Mouse (Mus musculus): ENCODE results near the gene Ehmt1. TPM values are rescaled to one million over a fixed set of nuclear protein-coding genes. Genes with fewer than 3 reads are reported as not detected.

Ehmt1 gene
- polyA plus RNA-seq, 1 experiment from 2014 or later: 85.4 TPM

DNA sequence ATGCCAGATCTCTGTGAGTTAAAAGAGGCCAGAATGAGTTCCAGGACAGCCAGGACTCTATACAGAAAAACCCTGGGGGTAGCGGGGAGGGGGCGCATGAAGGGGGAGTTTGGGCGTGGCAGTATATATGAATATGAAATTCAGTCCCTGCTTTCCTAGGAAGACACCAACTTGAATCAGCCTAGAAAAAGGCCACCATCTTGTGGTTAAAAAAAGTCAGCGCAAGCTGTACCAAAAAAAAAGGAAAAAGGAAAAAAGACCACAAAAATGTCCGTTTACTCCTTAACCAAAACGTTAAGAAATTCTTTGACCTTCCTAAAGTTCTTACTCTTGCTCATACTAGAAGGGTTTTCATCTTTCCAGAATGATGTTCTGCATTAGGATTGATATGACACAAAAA is 16.4 kb downstream of the Ehmt1 start:
- H3K9me3 ChIP-seq: no peaks in the 10 kb centered on the region
- H3K4me3 ChIP-seq: no peak overlapping the region
- no peak for DNase-seq (ENCODE audit: low spot score)
- no peaks in the 10 kb centered on the region for H3K36me3 ChIP-seq
- H3K4me1 ChIP-seq: peaks cover 19% of the 10 kb centered on the region
- 91% methylated on average over 6 of the region's 6 CpGs for WGBS
- H3K27me3 ChIP-seq (ENCODE audit: insufficient read depth, poor library complexity, severe bottlenecking): no peaks in the 10 kb centered on the region
- no peak overlapping the region for H3K27ac ChIP-seq

DNA sequence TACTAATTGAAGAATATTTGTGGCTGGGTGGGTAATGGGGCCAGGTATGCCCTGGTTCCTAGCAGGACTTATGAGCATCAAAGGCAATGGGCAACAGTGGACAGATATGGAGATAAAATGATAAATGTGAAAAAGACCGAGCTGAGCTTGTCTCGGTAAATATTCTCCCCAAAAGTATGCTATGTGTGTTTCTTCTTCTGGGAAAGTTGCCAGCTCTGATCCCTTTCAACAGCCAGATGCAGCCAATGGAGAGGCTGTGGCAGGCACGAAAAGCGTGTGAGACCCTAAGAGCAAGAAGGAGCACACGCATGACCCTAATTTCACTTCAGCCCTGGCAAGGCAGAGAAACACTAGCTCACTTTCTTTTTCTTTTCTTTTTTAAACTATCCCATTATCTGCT is 18.4 kb downstream of the Ehmt1 start:
- Histone ChIP-seq H3K27me3 (ENCODE audit: insufficient read depth, poor library complexity, severe bottlenecking) (no peaks in the 10 kb centered on the region), H3K27ac (no peak overlapping the region), H3K36me3 (no peaks in the 10 kb centered on the region), H3K4me1 (peaks cover 13% of the 10 kb centered on the region), H3K9me3 (no peaks in the 10 kb centered on the region), H3K4me3 (no peak overlapping the region)
- WGBS: 86% methylated on average over 5 of the region's 5 CpGs
- DNase-seq (ENCODE audit: low spot score): no peak

DNA sequence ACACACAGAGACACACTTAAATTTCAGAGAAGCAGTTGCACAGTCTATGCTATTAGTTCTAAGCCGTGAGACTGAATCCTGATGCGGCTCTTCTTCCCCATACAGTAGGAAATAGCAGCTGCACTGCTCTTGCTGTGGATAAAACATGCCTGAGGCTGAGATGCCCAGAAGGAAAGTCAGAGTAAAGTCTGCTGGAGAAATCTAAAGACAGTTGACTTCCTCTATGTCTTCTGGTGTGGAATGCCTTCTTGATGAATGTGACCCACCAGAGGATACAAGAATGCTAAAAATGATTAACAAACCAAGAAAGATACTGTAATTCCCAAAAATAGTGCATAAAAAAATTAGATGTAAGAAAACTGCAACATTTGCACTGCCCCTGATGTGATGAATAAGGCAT is 20.1 kb downstream of the Ehmt1 start:
- Histone ChIP-seq H3K27ac (no peak overlapping the region), H3K27me3 (ENCODE audit: insufficient read depth, poor library complexity, severe bottlenecking) (no peaks in the 10 kb centered on the region), H3K4me1 (peaks cover 9% of the 10 kb centered on the region; the same call in 1 of the 2 replicates), H3K4me3 (no peak overlapping the region), H3K9me3 (no peaks in the 10 kb centered on the region), H3K36me3 (no peaks in the 10 kb centered on the region)
- no peak for DNase-seq (ENCODE audit: low spot score)
- 88% methylated on average over 2 of the region's 2 CpGs for WGBS

DNA sequence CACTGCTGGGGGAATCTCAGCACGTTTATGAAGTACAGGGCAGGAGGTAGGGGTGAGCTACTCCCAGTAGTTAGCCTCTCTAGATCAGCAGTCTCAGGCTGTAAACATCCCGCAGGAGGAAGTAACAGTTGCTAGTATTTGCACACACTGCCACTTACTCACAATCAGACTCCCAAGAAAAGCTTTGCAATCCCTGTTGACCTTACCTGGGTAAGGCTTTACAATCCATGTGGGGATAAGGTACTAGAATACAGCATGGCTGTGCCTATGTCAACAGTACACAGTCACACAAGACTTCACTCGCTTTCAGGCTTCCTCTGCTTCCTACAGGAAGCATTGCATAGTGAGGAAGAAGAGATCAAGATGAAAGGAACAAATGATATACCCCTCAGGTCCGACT is 22.7 kb downstream of the Ehmt1 start:
- peaks cover 8% of the 10 kb centered on the region for H3K4me1 ChIP-seq
- no peak overlapping the region for H3K4me3 ChIP-seq
- no peak overlapping the region for H3K27ac ChIP-seq
- DNase-seq (ENCODE audit: low spot score): no peak
- WGBS: 79% methylated on average over 4 of the region's 4 CpGs
- H3K36me3 ChIP-seq: no peaks in the 10 kb centered on the region
- H3K9me3 ChIP-seq: no peaks in the 10 kb centered on the region
- no peaks in the 10 kb centered on the region for H3K27me3 ChIP-seq (ENCODE audit: insufficient read depth, poor library complexity, severe bottlenecking)

DNA sequence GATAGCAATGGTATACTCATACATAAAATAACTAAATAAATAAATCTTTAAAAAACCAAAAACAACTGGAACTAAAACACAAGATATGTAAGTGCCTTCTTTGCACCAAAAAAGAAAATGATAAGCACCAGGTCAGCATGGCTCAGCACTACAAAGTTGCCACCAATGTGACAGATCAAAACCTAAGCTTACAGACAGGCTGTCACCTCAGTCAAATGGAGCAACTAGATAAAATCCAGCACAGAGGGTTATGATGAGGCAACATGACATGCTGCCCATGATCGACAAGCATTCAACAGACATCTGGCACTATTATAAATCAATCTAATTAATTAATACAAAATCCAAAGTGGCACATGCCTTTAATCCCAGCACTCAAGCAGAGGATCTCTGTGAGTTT is 25.2 kb downstream of the Ehmt1 start:
- DNase-seq (ENCODE audit: low spot score): no peak
- no peaks in the 10 kb centered on the region for H3K9me3 ChIP-seq
- no peak overlapping the region for H3K4me3 ChIP-seq
- 94% methylated on average over 1 of the region's 1 CpGs for WGBS
- H3K36me3 ChIP-seq: peaks cover 4% of the 10 kb centered on the region; the same call in 1 of the 2 replicates
- H3K27me3 ChIP-seq (ENCODE audit: insufficient read depth, poor library complexity, severe bottlenecking): no peaks in the 10 kb centered on the region
- peaks cover 10% of the 10 kb centered on the region for H3K4me1 ChIP-seq
- no peak overlapping the region for H3K27ac ChIP-seq

DNA sequence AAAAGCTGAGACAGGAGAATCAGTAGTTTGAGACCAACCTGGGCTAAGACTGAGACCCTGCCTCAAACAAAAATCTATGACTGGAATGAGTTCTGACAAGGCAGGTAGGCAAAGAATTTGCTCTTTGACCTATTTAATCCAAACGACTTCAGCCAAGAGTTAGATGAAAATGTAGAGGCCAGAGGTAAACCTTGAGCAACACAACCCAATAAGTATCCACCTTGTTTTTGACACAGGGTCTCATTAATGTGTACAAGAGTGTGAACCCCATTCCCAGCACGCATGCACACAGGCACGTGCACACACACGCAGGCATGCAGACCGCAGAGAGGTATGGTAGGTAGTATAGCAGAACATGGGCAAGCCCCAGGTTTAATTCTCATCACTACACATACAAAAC is 27.1 kb downstream of the Ehmt1 start:
- H3K36me3 ChIP-seq: peaks cover 4% of the 10 kb centered on the region; the same call in 1 of the 2 replicates
- peaks cover 10% of the 10 kb centered on the region for H3K4me1 ChIP-seq
- no peak overlapping the region for H3K4me3 ChIP-seq
- no peaks in the 10 kb centered on the region for H3K9me3 ChIP-seq
- H3K27me3 ChIP-seq (ENCODE audit: insufficient read depth, poor library complexity, severe bottlenecking): no peaks in the 10 kb centered on the region
- H3K27ac ChIP-seq: no peak overlapping the region
- WGBS: 90% methylated on average over 5 of the region's 5 CpGs
- DNase-seq (ENCODE audit: low spot score): no peak

DNA sequence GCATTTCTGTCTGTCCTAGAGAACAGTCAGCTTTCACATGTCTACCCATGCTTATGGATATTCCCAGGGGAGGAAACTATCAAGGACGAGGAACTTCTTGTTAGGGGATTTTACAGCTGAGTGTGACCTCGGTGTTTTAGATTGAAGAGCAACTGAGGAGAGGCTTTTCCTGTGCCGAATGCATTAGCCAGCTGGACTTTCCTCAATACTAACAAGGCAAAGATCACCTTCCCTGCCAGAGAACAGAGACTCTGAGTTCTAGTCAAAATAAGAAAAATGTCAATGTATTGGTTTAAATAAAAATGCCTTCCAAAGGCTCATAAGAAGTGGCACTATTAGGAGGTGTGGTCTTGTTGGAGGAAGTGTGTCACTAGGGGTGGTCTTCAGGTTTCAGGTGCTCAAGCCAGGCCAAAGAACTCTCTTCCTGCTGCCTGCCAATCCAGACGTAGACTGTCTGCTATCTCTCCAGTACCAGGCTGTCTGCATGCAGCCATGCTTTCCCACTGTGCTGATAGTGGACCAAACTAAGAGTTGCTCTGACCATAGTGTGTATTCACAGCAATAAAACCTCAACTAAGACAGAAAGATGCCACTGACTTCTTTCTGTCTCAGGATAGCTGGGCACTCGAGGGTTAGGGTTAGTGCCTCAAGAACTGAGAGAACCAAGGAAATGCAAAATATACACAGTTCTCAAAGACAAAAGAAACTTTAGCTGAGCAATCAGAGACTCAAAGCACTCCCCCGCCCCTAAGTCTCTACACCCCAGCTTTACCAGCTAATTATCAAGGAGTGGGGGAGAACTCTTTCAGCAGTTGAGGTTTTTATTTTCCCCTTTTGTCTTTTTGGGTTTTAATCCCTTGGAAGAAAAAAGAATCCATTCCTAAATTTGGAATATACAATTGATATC is 28.6 kb downstream of the Ehmt1 start:
- no peak for DNase-seq (ENCODE audit: low spot score)
- H3K36me3 ChIP-seq: peaks cover 12% of the 10 kb centered on the region
- no peak overlapping the region for H3K27ac ChIP-seq
- WGBS: 67% methylated on average over 6 of the region's 6 CpGs
- H3K4me1 ChIP-seq: peaks cover 10% of the 10 kb centered on the region
- H3K9me3 ChIP-seq: no peaks in the 10 kb centered on the region
- H3K4me3 ChIP-seq: no peak overlapping the region
- H3K27me3 ChIP-seq (ENCODE audit: insufficient read depth, poor library complexity, severe bottlenecking): no peaks in the 10 kb centered on the region

DNA sequence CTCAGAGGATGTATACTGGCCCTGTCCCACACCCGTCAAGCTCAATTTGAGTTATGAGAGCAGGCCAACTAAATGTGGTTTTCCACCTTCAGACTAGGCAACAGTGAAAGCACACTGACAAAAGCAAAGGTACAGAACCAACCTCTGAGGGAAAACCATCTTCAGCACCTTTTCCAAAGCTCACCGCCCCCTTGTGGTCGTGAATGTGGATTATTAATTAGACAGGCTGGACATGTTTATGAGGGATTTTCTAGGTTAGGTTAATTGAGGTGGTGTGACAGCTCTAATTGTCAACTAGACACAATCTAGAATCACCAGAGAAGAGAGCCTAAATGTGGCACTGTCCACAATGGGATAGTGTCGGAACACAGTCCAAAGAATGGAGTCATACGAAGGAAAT is 30.5 kb downstream of the Ehmt1 start:
- Histone ChIP-seq H3K4me1 (peaks cover 10% of the 10 kb centered on the region), H3K36me3 (peaks cover 23% of the 10 kb centered on the region), H3K27me3 (ENCODE audit: insufficient read depth, poor library complexity, severe bottlenecking) (no peaks in the 10 kb centered on the region), H3K9me3 (no peaks in the 10 kb centered on the region), H3K4me3 (no peak overlapping the region), H3K27ac (no peak overlapping the region)
- DNase-seq (ENCODE audit: low spot score): no peak
- WGBS: 84% methylated on average over 5 of the region's 5 CpGs

DNA sequence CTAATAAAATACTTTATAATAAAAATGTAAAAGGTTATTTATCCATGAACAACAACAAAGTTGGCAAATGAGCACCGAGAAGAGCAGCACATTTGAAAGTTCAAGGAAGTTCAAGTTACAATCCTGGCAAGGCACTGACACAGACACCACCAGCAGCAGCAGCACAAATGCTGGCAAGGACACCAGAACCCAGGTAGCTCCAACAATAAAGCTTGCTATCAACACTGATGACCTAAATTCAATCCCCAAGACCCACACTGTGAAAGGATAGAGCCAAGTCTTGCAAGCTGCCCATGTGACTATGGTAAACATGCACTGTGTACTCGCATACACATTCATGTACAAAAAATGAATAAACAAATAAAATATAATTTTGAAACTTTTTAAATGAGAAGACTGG is 38.7 kb downstream of the Ehmt1 start:
- no peaks in the 10 kb centered on the region for H3K4me1 ChIP-seq
- H3K9me3 ChIP-seq: no peaks in the 10 kb centered on the region
- no peak for DNase-seq (ENCODE audit: low spot score)
- 94% methylated on average over 2 of the region's 2 CpGs for WGBS
- H3K36me3 ChIP-seq: peaks cover 59% of the 10 kb centered on the region
- no peaks in the 10 kb centered on the region for H3K27me3 ChIP-seq (ENCODE audit: insufficient read depth, poor library complexity, severe bottlenecking)
- no peak overlapping the region for H3K27ac ChIP-seq
- no peak overlapping the region for H3K4me3 ChIP-seq

DNA sequence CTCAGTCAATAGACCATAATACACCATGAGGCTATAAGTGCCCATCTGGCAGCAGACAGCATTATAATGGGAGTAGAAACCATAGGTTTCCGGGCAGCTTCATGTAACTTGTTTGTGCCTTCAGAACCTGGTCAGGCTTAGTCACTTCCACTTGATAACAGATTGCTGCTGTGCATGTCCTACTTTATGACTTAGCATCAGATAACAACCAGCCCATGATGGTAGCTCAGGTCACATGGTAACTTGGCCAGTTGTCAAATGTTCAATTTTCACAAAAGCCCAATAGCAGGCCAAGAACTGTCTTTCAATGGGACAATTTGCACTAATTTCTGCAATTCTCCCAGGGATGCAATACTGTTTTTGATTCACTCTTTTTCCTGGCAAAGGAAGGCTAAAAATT is 48.5 kb downstream of the Ehmt1 start:
- WGBS: 89% methylated on average over 1 of the region's 1 CpGs
- Histone ChIP-seq H3K4me3 (no peak overlapping the region), H3K9me3 (no peaks in the 10 kb centered on the region), H3K4me1 (no peaks in the 10 kb centered on the region), H3K36me3 (peaks cover 64% of the 10 kb centered on the region), H3K27me3 (ENCODE audit: insufficient read depth, poor library complexity, severe bottlenecking) (no peaks in the 10 kb centered on the region), H3K27ac (no peak overlapping the region)
- DNase-seq (ENCODE audit: low spot score): no peak

DNA sequence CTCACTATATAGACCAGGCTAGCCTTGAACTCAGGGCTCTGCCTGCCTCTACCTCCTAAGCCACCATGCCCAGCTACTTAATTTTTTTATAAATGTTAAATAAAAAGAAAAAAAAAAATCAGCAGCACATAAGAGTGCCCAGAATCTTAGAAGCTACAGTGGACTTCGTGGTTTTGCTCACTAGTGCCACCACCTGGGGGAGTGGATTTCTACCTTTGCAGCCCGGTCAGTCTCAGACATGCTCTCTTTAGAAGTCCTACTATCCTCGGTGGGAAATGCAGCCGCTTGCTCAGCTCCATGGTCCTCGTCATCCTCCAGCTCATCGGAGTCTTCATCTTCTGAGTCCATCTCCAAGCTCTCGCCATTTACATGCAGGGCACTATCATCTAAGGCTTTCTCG is 56.4 kb downstream of the Ehmt1 start:
- Histone ChIP-seq H3K36me3 (peaks cover 60% of the 10 kb centered on the region), H3K9me3 (no peaks in the 10 kb centered on the region), H3K27me3 (ENCODE audit: insufficient read depth, poor library complexity, severe bottlenecking) (no peaks in the 10 kb centered on the region), H3K27ac (no peak overlapping the region), H3K4me3 (no peak overlapping the region), H3K4me1 (no peaks in the 10 kb centered on the region)
- no peak for DNase-seq (ENCODE audit: low spot score)
- WGBS: 85% methylated on average over 8 of the region's 8 CpGs

DNA sequence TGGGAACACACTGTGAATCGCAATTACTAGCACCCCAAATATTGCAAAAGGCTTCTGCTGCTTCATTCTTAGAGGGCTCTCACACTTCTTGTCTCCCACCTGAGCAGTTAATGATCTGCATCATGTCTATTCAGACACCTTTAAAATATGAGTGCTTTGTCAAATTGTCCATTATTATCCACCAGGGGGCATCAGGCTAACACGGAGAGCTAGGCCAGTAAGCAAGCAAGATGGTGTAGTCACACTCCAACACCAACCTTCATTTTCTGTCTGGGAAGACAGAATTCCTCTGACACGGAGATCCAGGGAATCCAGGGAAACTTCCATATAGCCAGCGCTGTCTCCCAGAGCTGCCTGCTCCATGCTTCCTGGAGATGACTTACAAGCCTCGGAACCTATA is 67.0 kb downstream of the Ehmt1 start:
- Histone ChIP-seq H3K27me3 (ENCODE audit: insufficient read depth, poor library complexity, severe bottlenecking) (no peaks in the 10 kb centered on the region), H3K27ac (no peak overlapping the region), H3K4me3 (no peak overlapping the region), H3K4me1 (peaks cover 9% of the 10 kb centered on the region; the same call in 1 of the 2 replicates), H3K9me3 (no peaks in the 10 kb centered on the region), H3K36me3 (peaks cover 70% of the 10 kb centered on the region)
- 77% methylated on average over 5 of the region's 5 CpGs for WGBS
- no peak for DNase-seq (ENCODE audit: low spot score)

DNA sequence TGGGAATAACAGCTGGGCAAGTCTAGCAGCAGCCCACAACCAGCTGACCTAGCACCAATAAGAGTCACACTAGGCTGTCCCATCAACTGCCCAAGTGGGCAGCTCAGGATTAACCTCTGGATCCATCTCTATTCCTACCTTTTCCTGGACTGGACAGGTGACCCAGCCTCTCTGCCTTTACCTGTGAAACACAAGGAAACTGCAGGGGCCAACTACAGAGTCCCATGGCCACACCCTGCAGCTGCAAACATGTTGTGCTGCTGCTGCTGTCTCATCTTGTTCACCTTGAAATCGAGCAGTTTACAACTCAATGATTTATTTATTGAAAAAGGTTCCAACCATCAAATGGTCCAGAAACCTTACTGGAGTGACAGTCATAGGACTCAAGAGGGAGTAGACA is 72.9 kb downstream of the Ehmt1 start:
- Histone ChIP-seq H3K4me3 (no peak overlapping the region), H3K9me3 (no peaks in the 10 kb centered on the region), H3K27me3 (ENCODE audit: insufficient read depth, poor library complexity, severe bottlenecking) (no peaks in the 10 kb centered on the region), H3K27ac (no peak overlapping the region), H3K4me1 (peaks cover 9% of the 10 kb centered on the region; the same call in 1 of the 2 replicates), H3K36me3 (peaks cover 52% of the 10 kb centered on the region)
- 81% methylated on average over 1 of the region's 1 CpGs for WGBS
- DNase-seq (ENCODE audit: low spot score): no peak

DNA sequence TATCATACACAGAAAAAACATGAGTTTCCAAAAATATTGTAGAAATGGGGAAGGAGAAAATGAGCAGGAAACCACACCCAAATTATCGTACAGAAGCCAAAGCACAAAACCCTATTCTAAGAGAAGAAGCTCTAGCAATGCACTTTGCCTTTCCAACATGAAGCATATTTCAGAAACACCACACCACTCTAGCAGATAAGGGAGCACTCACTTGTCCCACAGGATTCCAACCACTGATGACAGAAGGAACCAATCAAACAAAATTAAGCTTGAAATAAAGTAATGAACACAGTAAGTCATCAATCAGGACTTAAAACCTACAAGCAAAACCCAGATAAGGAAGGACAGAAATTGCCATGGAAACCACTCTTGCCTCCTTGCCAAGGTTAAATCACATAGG is 74.2 kb downstream of the Ehmt1 start:
- H3K9me3 ChIP-seq: no peaks in the 10 kb centered on the region
- H3K4me1 ChIP-seq: peaks cover 8% of the 10 kb centered on the region; the same call in 1 of the 2 replicates
- no peak overlapping the region for H3K27ac ChIP-seq
- H3K36me3 ChIP-seq: peaks cover 48% of the 10 kb centered on the region
- no peak overlapping the region for H3K4me3 ChIP-seq
- no peaks in the 10 kb centered on the region for H3K27me3 ChIP-seq (ENCODE audit: insufficient read depth, poor library complexity, severe bottlenecking)
- 85% methylated on average over 1 of the region's 1 CpGs for WGBS
- DNase-seq (ENCODE audit: low spot score): no peak
